Mouse (Mus musculus): Measurements from ENCODE around the gene Dennd5a.

- TF ChIP-seq POLR2A (IDR thresholded peaks at IDR 0.05; ENCODE audit: insufficient read depth, low read depth, low read length) (no peak), CTCF (IDR thresholded peaks at IDR 0.05) (no peak), EP300 (IDR thresholded peaks at IDR 0.05; ENCODE audit: insufficient read depth, low read depth, low read length) (no peak)
Measured at GRCm38 (mm10) chr7:109849750-109850434, 110.4 kb downstream of the Dennd5a start.
